Mouse (Mus musculus) right cerebral cortex, postnatal 36 days (tissue): ENCODE data around the gene Anxa4.

Source experiments
- DNase-seq, 2 experiments: peaks; one replicate each; pipeline ENCODE4 v3.0.0; 2022; ENCODE audit warnings: low spot score in 2 of 2, mixed read lengths in 1 of 2

Anxa4 gene

GRCm38 (mm10) chr6:86793021-86793815, at the start of gene Anxa4:
Anxa4 (minus strand) TSS chr6:86793584.
- DNase-seq, result no peak

GRCm38 (mm10) chr6:86841949-86842348, 48.6 kb upstream of the Anxa4 start:
- DNase-seq, result no peak

GRCm38 (mm10) chr6:86839089-86839488, 45.7 kb upstream of the Anxa4 start:
- no peak for DNase-seq

GRCm38 (mm10) chr6:86832802-86833502, 39.6 kb upstream of the Anxa4 start:
- no peak for DNase-seq

- DNase-seq, result no peak
Observed at GRCm38 (mm10) chr6:86830738-86831500, 37.5 kb upstream of the Anxa4 start.

- DNase-seq, result no peak
Observed at GRCm38 (mm10) chr6:86829768-86830167, 36.4 kb upstream of the Anxa4 start.

GRCm38 (mm10) chr6:86827432-86827831, 34.0 kb upstream of the Anxa4 start:
- DNase-seq, result no peak

- no peak for DNase-seq
Observed at GRCm38 (mm10) chr6:86824401-86824800, 31.0 kb upstream of the Anxa4 start.

GRCm38 (mm10) chr6:86823824-86824223, 30.4 kb upstream of the Anxa4 start:
- DNase-seq, result no peak

- no peak for DNase-seq
Observed at GRCm38 (mm10) chr6:86823051-86823431, 29.7 kb upstream of the Anxa4 start.

- DNase-seq, result peak; percentile 86 to 94
Observed at GRCm38 (mm10) chr6:86822285-86823050, 29.1 kb upstream of the Anxa4 start.

GRCm38 (mm10) chr6:86820690-86821089, 27.3 kb upstream of the Anxa4 start:
- no peak for DNase-seq

GRCm38 (mm10) chr6:86819926-86820325, 26.5 kb upstream of the Anxa4 start:
- no peak for DNase-seq

- DNase-seq, result no peak
Observed at GRCm38 (mm10) chr6:86818914-86819313, 25.5 kb upstream of the Anxa4 start.

- no peak for DNase-seq
Observed at GRCm38 (mm10) chr6:86816586-86816985, 23.2 kb upstream of the Anxa4 start.

GRCm38 (mm10) chr6:86815436-86815835, 22.1 kb upstream of the Anxa4 start:
- DNase-seq, result no peak

- peak in 1 of 2 experiments; percentile 36 for DNase-seq
Observed at GRCm38 (mm10) chr6:86814926-86815325, 21.5 kb upstream of the Anxa4 start.

- DNase-seq, result no peak
Observed at GRCm38 (mm10) chr6:86813341-86813740, 20.0 kb upstream of the Anxa4 start.

GRCm38 (mm10) chr6:86812919-86813318, 19.5 kb upstream of the Anxa4 start:
- no peak for DNase-seq

GRCm38 (mm10) chr6:86806455-86807086, 13.2 kb upstream of the Anxa4 start:
- DNase-seq, result peak; percentile 65 to 79

- no peak for DNase-seq
Observed at GRCm38 (mm10) chr6:86804646-86805045, 11.3 kb upstream of the Anxa4 start.
